Mouse (Mus musculus) kidney, adult 9 months (tissue): ENCODE results near the gene Gnb1.

Experiments
- DNase-seq: peaks from one replicate; pipeline ENCODE4 v3.0.0; 2022

Gnb1 gene

GRCm38 (mm10) chr4:155580420-155580819, 89.3 kb downstream of the Gnb1 start:
- peak; percentile 46 for DNase-seq

GRCm38 (mm10) chr4:155582279-155582905, 91.2 kb downstream of the Gnb1 start:
- no peak for DNase-seq

GRCm38 (mm10) chr4:155589356-155589755, 98.2 kb downstream of the Gnb1 start:
- DNase-seq = no peak

- no peak for DNase-seq
These were observed 100.0 kb downstream of the Gnb1 start for GRCm38 (mm10) chr4:155591012-155591719.

DNA sequence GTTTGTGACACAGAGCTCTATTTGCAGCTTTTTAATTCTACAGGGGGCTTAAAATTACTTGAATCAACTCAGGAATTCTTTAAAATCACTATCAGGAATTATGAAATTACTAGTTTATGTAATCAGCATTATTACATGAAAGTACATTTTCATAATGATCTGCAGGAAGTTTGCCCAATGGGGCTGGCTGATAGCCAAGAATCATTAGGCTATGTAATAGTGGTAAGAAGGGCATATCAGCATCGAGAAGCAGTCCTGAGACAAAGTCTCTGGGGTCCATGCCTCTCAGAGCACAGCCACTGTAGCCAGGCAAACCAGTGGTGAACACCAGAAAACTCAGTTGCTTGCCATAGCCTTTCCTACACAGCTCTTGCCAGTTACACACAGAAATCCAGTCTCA, 102.6 kb downstream of the Gnb1 start:
- DNase-seq = no peak

DNA sequence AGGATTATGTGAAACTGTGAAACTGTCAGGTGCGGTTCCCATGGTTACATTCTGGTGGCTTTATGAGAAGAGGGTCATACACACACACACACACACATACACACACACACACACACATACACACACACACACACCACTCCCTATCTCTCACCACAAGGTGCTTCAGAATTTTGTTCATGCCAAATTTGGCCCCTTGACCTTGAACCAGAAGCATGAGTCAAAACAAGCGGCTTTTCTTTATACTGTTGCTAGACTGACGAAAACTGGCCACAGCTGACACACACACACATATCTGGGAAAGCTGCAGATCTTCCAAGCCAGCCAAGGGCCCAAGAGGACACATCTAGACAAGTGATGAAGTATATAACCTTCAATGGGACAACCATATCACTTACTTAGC, 104.6 kb downstream of the Gnb1 start:
- no peak for DNase-seq

- no peak for DNase-seq
These were observed 105.4 kb downstream of the Gnb1 start for GRCm38 (mm10) chr4:155596606-155597005.

DNA sequence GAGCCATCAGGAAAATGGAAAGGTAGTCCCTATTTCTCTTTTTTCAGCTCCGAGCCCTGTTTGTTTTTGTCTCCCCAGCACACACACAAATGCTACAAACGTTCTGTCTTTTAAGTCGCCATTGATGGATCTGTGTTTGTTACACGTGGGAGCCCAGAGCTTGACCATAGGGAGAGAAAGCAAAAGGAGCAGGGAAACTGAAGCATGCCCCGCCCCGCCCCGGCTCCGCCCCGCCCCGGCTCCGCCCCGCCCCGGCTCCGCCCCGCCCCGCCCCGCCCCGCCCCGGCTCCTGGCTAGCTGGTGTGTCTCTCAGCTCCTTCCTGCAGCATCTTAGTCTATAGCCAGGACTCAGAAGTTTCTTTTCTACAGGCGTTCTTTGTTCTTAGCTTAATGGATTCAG, 107.4 kb downstream of the Gnb1 start:
- no peak for DNase-seq

DNA sequence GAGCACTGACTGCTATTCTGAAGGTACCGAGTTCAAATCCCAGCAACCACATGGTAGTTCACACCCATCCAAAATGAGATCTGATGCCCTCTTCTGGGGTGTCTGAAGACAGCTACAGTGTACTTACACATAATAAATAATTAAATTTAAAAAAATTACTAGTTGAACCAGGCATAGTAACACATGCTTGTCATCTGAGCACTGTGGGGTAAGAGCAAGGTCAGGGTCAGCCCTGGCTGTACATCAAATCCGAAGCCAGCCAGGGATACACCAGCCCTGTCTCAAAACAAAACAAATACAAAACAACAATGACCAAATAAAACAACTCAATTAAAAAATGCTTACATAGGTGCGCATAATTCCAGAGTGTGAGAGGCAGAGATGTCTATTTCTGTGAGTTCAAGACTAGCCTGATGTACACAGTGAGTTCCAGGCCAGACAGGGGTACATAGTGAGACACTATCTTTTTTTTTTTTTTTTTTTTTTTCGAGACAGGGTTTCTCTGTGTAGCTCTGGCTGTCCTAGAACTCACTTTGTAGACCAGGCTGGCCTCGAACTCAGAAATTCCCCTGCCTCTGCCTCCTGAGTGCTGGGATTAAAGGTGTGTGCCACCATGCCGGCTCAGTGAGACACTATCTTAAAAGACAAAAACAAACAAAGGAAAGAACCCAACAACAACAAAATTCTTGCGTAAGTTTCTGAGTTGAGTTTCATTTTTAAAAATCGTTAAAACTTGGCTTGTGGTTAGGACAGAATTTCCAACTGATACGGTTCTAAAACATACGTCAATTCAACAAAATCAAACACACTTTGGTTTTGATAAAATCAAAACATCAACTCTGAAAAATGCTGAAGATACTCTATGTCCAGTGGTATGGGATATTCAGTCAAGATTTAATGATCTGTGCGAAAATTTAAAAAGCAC, 109.0 kb downstream of the Gnb1 start:
- DNase-seq = no peak

- DNase-seq = peak; percentile 95
These were observed 110.2 kb downstream of the Gnb1 start, which contains the start of gene Slc35e2 for GRCm38 (mm10) chr4:155601091-155601996. TSS of gene Slc35e2 (plus strand) at chr4:155601416.

DNA sequence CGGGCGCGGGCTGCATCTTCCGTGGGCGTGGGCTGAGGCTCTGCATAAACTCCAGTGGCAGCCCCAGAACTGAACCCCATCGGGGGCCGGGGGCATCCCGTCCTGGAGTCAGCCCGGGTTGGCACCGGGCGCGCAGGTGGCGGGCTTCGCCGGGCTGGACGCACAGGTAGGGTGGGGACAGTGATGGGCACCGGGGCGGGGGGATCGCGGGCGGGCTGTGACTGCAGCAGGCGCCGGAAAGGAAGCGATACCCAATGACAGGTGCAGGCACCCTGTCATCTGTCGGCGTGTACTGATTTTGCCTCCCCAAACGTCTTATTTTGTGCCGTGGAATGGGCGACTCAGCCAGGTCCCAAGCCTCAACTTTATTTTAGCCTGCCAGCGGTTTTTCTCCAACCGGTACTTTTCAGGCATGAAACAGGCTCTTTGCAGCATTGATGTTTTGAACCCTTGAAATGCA, 110.9 kb downstream of the Gnb1 start:
- no peak for DNase-seq

DNA sequence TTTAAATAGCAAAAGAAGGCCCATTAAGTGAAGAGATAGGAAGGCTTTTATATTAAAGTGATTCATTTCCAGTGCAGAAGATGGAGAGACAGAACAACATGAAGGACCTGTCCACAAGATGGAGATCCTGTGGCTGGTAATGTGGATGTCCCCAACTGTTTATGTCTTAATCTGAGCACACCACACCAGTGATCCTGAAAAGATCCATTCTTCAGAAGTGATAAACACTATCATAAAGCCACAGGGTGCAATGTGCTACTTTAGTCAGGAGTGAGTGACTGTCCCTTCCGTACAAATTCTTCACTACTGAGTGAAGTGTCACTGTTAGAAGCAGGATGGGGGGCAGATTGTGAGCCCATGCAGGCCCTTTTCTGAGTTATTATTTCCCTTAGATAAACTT, 111.6 kb downstream of the Gnb1 start:
- no peak for DNase-seq

GRCm38 (mm10) chr4:155603801-155604200, 112.6 kb downstream of the Gnb1 start:
- no peak for DNase-seq

GRCm38 (mm10) chr4:155605132-155605531, 114.0 kb downstream of the Gnb1 start:
- no peak for DNase-seq

GRCm38 (mm10) chr4:155606825-155607224, 115.7 kb downstream of the Gnb1 start:
- DNase-seq = no peak
